Mouse (Mus musculus) limb, embryonic 14.5 days (tissue): ENCODE data around the gene Evl. TPM values are rescaled to one million over a fixed set of nuclear protein-coding genes. Genes with fewer than 3 reads are reported as not detected.

Experiments used
- ATAC-seq: fragments of 200-750 bp; cut with Nextera tagmentation; 2 replicates; pipeline ENCODE4 v1.8.0; 2017; ENCODE audit warnings: low read depth, moderate number of reproducible peaks, moderate TSS enrichment; ENCODE audit not compliant: low FRiP score
- DNase-seq: peaks from one replicate; pipeline ENCODE4 v3.0.0-alpha.2; 2015; ENCODE audit warnings: low spot score
- H3K27ac ChIP-seq: fragments of 300-500 bp; sonication (generic); replicated peaks from 2 replicates; pipeline ENCODE4 v1.5.1; 2014; ENCODE audit warnings: low read depth, mild to moderate bottlenecking, low read length, moderate library complexity, mixed read lengths
- H3K27me3 ChIP-seq: fragments of 300-500 bp; sonication (generic); 2 replicates; pipeline ENCODE4 v1.6.1; 2014; ENCODE audit warnings: low read length, mixed read lengths; ENCODE audit not compliant: control insufficient read depth, insufficient read depth
- H3K36me3 ChIP-seq: fragments of 300-500 bp; sonication (generic); 2 replicates; pipeline ENCODE4 v1.6.1; 2014; ENCODE audit warnings: mild to moderate bottlenecking, low read length, moderate library complexity, mixed read lengths; ENCODE audit not compliant: control insufficient read depth, insufficient read depth
- H3K4me1 ChIP-seq: fragments of 300-500 bp; sonication (generic); 2 replicates; pipeline ENCODE4 v1.6.1; 2014; ENCODE audit warnings: antibody characterized with exemption, low read length, mixed read lengths; ENCODE audit not compliant: control insufficient read depth, insufficient read depth
- H3K4me2 ChIP-seq: fragments of 300-500 bp; sonication (generic); replicated peaks from 2 replicates; pipeline ENCODE4 v1.6.1; 2014; ENCODE audit warnings: low read depth, mild to moderate bottlenecking, low read length, moderate library complexity; ENCODE audit not compliant: severe bottlenecking
- H3K4me3 ChIP-seq: fragments of 300-500 bp; sonication (generic); replicated peaks from 2 replicates; pipeline ENCODE4 v1.5.1; 2014; ENCODE audit warnings: low read length
- H3K9ac ChIP-seq: fragments of 300-500 bp; sonication (generic); 2 replicates; pipeline ENCODE4 v1.6.1; 2014; ENCODE audit warnings: mild to moderate bottlenecking, low read depth, low read length, moderate library complexity; ENCODE audit not compliant: severe bottlenecking
- H3K9me3 ChIP-seq: fragments of 300-500 bp; sonication (generic); 2 replicates; pipeline ENCODE4 v1.6.1; 2016; ENCODE audit warnings: low read length; ENCODE audit not compliant: control insufficient read depth
- POLR2A ChIP-seq: fragments of 200-500 bp; IDR thresholded peaks from 2 replicates; pipeline ENCODE4 v1.8.0; 2012; ENCODE audit warnings: inconsistent platforms, mild to moderate bottlenecking, moderate library complexity, borderline replicate concordance; ENCODE audit not compliant: insufficient read depth, insufficient read length; ENCODE audit errors: extremely low read depth
- WGBS: fragments of 180-500 bp; shearing (Covaris S2); extraction: QIAGEN DNeasy Blood & Tissue Kit; methylation state at CpG from one replicate; pipeline ENCODE4 v1.1.7; 2014; 5-methylcytosine and 5-hydroxymethylcytosine counted together
- polyA plus RNA-seq, 2 experiments: library from polyadenylated mRNA; depleted of rRNA in 1 of 2; stranded (reverse) in 1 of 2; unstranded in 1 of 2; fragments of >200 nt; fragmentation: Nextera tagmentation in 1 of 2; extraction: Ambion mirVana in 1 of 2; gene quantifications; 2 replicates each; pipeline versions ENCODE4 v1.2.1 to v1.2.3; 2012 to 2014

Evl gene
- polyA plus RNA-seq, 2 experiments, result 82.3 to 181 TPM

GRCm38 (mm10) chr12:108632501-108632900 is 78.0 kb downstream of the Evl start:
- no peaks in the 10 kb centered on the region for H3K9me3 ChIP-seq
- ATAC-seq (no peak), DNase-seq (no peak)
- H3K4me3 ChIP-seq, result no peak overlapping the region
- no peaks in the 10 kb centered on the region for H3K27me3 ChIP-seq
- no peak overlapping the region for H3K4me2 ChIP-seq
- H3K4me1 ChIP-seq, result no peaks in the 10 kb centered on the region
- peaks cover 2% of the 10 kb centered on the region; the same call in 1 of the 2 replicates for H3K36me3 ChIP-seq
- no peak overlapping the region for H3K9ac ChIP-seq
- TF ChIP-seq POLR2A, result no peak
- H3K27ac ChIP-seq, result no peak overlapping the region

- Histone ChIP-seq H3K27ac (no peak overlapping the region), H3K4me1 (no peaks in the 10 kb centered on the region), H3K36me3 (0 out of 2 replicates have a peak, but pooled peaks cover 5% of the 10 kb centered on the region), H3K9ac (no peak overlapping the region), H3K4me3 (no peak overlapping the region), H3K4me2 (no peak overlapping the region), H3K27me3 (no peaks in the 10 kb centered on the region), H3K9me3 (no peaks in the 10 kb centered on the region)
- TF ChIP-seq POLR2A, result no peak
- WGBS, result 90% methylated on average over 1 of the region's 1 CpGs
- no peak for ATAC-seq
- no peak for DNase-seq
These were observed 79.5 kb downstream of the Evl start for GRCm38 (mm10) chr12:108634031-108634430.

GRCm38 (mm10) chr12:108635501-108635900 is 81.0 kb downstream of the Evl start:
- Histone ChIP-seq H3K27me3 (no peaks in the 10 kb centered on the region), H3K27ac (no peak overlapping the region), H3K4me1 (no peaks in the 10 kb centered on the region), H3K4me2 (no peak overlapping the region), H3K9ac (no peak overlapping the region), H3K36me3 (0 out of 2 replicates have a peak, but pooled peaks cover 5% of the 10 kb centered on the region), H3K9me3 (no peaks in the 10 kb centered on the region), H3K4me3 (no peak overlapping the region)
- ATAC-seq (no peak), DNase-seq (no peak)
- WGBS, result 92% methylated on average over 4 of the region's 4 CpGs
- TF ChIP-seq POLR2A, result no peak

GRCm38 (mm10) chr12:108637440-108637839 is 82.9 kb downstream of the Evl start:
- no peak for ATAC-seq
- no peaks in the 10 kb centered on the region for H3K27me3 ChIP-seq
- WGBS, result 88% methylated on average over 5 of the region's 5 CpGs
- no peak overlapping the region for H3K27ac ChIP-seq
- no peak for DNase-seq
- no peak for TF ChIP-seq POLR2A
- H3K9me3 ChIP-seq, result no peaks in the 10 kb centered on the region
- no peak overlapping the region for H3K4me3 ChIP-seq
- no peaks in the 10 kb centered on the region for H3K4me1 ChIP-seq
- 0 out of 2 replicates have a peak, but pooled peaks cover 5% of the 10 kb centered on the region for H3K36me3 ChIP-seq
- H3K4me2 ChIP-seq, result no peak overlapping the region
- no peak overlapping the region for H3K9ac ChIP-seq

- Histone ChIP-seq H3K4me3 (no peak overlapping the region), H3K9ac (no peak overlapping the region), H3K27ac (no peak overlapping the region), H3K27me3 (no peaks in the 10 kb centered on the region), H3K4me2 (no peak overlapping the region), H3K9me3 (no peaks in the 10 kb centered on the region), H3K4me1 (no peaks in the 10 kb centered on the region), H3K36me3 (0 out of 2 replicates have a peak, but pooled peaks cover 5% of the 10 kb centered on the region)
- no peak for TF ChIP-seq POLR2A
- ATAC-seq (no peak), DNase-seq (no peak)
- WGBS, result 87% methylated on average over 3 of the region's 3 CpGs
These were observed 84.6 kb downstream of the Evl start for GRCm38 (mm10) chr12:108639126-108639525.

GRCm38 (mm10) chr12:108642019-108642418 is 87.5 kb downstream of the Evl start:
- Histone ChIP-seq H3K4me2 (no peak overlapping the region), H3K27me3 (no peaks in the 10 kb centered on the region), H3K9ac (no peak overlapping the region), H3K4me3 (no peak overlapping the region), H3K4me1 (peaks cover 4% of the 10 kb centered on the region; the same call in 1 of the 2 replicates), H3K36me3 (0 out of 2 replicates have a peak, but pooled peaks cover 5% of the 10 kb centered on the region), H3K27ac (no peak overlapping the region), H3K9me3 (no peaks in the 10 kb centered on the region)
- DNase-seq (no peak), ATAC-seq (no peak)
- no peak for TF ChIP-seq POLR2A
- WGBS, result 88% methylated on average over 3 of the region's 3 CpGs
